Mouse (Mus musculus): Measurements from ENCODE around the gene Ccdc88c.

GRCm38 (mm10) chr12:100989780-100990288 lies 39.0 kb downstream of the Ccdc88c start:
- no peak for TF ChIP-seq GATA1 (IDR thresholded peaks at IDR 0.05; ENCODE audit: low read length)
- no peak for TF ChIP-seq TAL1 (IDR thresholded peaks at IDR 0.05; ENCODE audit: low read length)

Measured in erythroblast, embryonic 14.5 days (primary cell).